17 mouse cellular contexts compared by ENCODE assay signal in the genomic region with DNA sequence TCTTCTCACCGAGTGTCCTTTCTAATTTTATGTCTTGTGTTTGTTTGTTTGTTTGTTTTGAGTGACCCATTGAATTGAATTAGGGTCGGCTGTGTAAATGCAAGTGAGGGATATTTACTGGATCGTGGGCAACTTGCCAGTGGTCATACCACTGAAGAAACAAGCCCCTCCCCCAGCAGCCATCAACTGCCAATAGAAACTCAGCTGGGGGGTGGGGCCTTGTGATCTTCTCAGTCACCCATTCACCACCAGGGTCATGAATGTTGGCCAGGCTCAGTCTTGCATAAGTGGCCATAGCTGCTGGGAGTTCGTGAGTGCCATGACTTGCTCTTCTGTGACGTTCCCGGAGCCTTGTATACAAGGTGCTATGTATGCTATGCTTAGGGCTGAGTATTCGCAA.
"Had no signal": no experiment of that assay in that cellular context is flagged by ENCODE, and none has a peak within 500 bp of the region (broad histone marks: within the 10 kb centered on the region; RNA-seq: fewer than 3 reads in every experiment).

No protein-coding gene starts in this region.

- H3K9me3 ChIP-seq: liver, embryonic 13.5 days; liver, embryonic 15.5 days; midbrain, embryonic 13.5 days; midbrain, embryonic 15.5 days; neural tube, embryonic 12.5 days had no signal

- H3K27ac ChIP-seq: liver, embryonic 13.5 days; liver, embryonic 15.5 days; macrophage; midbrain, embryonic 13.5 days; midbrain, embryonic 15.5 days; neural tube, embryonic 12.5 days had no signal

- H3K4me1 ChIP-seq: liver, embryonic 13.5 days; liver, embryonic 15.5 days; megakaryocyte, embryonic 14.5 days; midbrain, embryonic 13.5 days; midbrain, embryonic 15.5 days; neural tube, embryonic 12.5 days had no signal

- DNase-seq: liver, embryonic 13.5 days; liver, postnatal 0 days; lung, adult 2 months; lung, postnatal 14 days; right cerebral cortex, postnatal 25 days; right cerebral cortex, postnatal 4 days; spleen, adult 18-20 months; thymus, adult 2 months; thymus, postnatal 25 days; thymus, postnatal 4 days had no signal

- H3K4me2 ChIP-seq: liver, embryonic 13.5 days; liver, embryonic 15.5 days; midbrain, embryonic 11.5 days; midbrain, embryonic 13.5 days; midbrain, embryonic 15.5 days; neural tube, embryonic 12.5 days had no signal

- ATAC-seq: liver, postnatal 0 days; midbrain, embryonic 13.5 days; midbrain, embryonic 15.5 days had no signal

- H3K27me3 ChIP-seq: liver, embryonic 13.5 days; liver, embryonic 15.5 days; megakaryocyte, embryonic 14.5 days; midbrain, embryonic 13.5 days; midbrain, embryonic 15.5 days; neural tube, embryonic 12.5 days had no signal

- H3K36me3 ChIP-seq: liver, embryonic 13.5 days; liver, embryonic 15.5 days; midbrain, embryonic 13.5 days; midbrain, embryonic 15.5 days; neural tube, embryonic 12.5 days had no signal

- H3K4me3 ChIP-seq: liver, embryonic 13.5 days; liver, embryonic 15.5 days; megakaryocyte, embryonic 14.5 days; midbrain, embryonic 13.5 days; midbrain, embryonic 15.5 days; neural tube, embryonic 12.5 days had no signal

- H3K9ac ChIP-seq: liver, embryonic 13.5 days; liver, embryonic 15.5 days; liver, postnatal 0 days; midbrain, embryonic 13.5 days; midbrain, embryonic 15.5 days; neural tube, embryonic 12.5 days had no signal
